Mouse (Mus musculus): ENCODE results near the gene Ganc. TPM values are rescaled to one million over a fixed set of nuclear protein-coding genes. Genes with fewer than 3 reads are reported as not detected.

Ganc gene
- total and polyA plus RNA-seq, 2 experiments from 2014 or later = 8.2 to 10.5 TPM

GRCm38 (mm10) chr2:120389376-120389775, 14.3 kb upstream of the Ganc start:
- WGBS = 90% methylated on average over 3 of the region's 3 CpGs
- ATAC-seq (no peak), DNase-seq (ENCODE audit: low spot score) (no peak)
- Histone ChIP-seq H3K4me2 (ENCODE audit: low read depth, low read length) (no peak overlapping the region), H3K9ac (replicated peaks; ENCODE audit: low read length) (no peak overlapping the region), H3K27ac (no peak overlapping the region), H3K36me3 (ENCODE audit: insufficient read depth, low read length) (peaks cover 29% of the 10 kb centered on the region), H3K9me3 (ENCODE audit: low read length) (no peaks in the 10 kb centered on the region), H3K4me1 (ENCODE audit: insufficient read depth, low read length) (no peaks in the 10 kb centered on the region), H3K4me3 (ENCODE audit: low read length) (no peak overlapping the region), H3K27me3 (ENCODE audit: insufficient read depth, low read length) (no peaks in the 10 kb centered on the region)
- TF ChIP-seq CTCF (IDR thresholded peaks at IDR 0.05; ENCODE audit: low read depth) = no peak

- ATAC-seq = no peak
- no peak overlapping the region for H3K9ac ChIP-seq (replicated peaks; ENCODE audit: low read length)
- TF ChIP-seq CTCF (IDR thresholded peaks at IDR 0.05; ENCODE audit: low read depth) = no peak
- no peak overlapping the region for H3K27ac ChIP-seq
- no peaks in the 10 kb centered on the region for H3K9me3 ChIP-seq (ENCODE audit: low read length)
- peaks cover 33% of the 10 kb centered on the region for H3K36me3 ChIP-seq (ENCODE audit: insufficient read depth, low read length)
- no peaks in the 10 kb centered on the region for H3K4me1 ChIP-seq (ENCODE audit: insufficient read depth, low read length)
- no peak overlapping the region for H3K4me2 ChIP-seq (ENCODE audit: low read depth, low read length)
- H3K4me3 ChIP-seq (ENCODE audit: low read length) = no peak overlapping the region
- WGBS = 95% methylated on average over 1 of the region's 1 CpGs
- no peaks in the 10 kb centered on the region for H3K27me3 ChIP-seq (ENCODE audit: insufficient read depth, low read length)
- DNase-seq (ENCODE audit: low spot score) = no peak
Measured at GRCm38 (mm10) chr2:120390934-120391333, 12.8 kb upstream of the Ganc start.

GRCm38 (mm10) chr2:120392406-120392805, 11.3 kb upstream of the Ganc start:
- TF ChIP-seq CTCF (IDR thresholded peaks at IDR 0.05; ENCODE audit: low read depth) = no peak
- H3K9ac ChIP-seq (replicated peaks; ENCODE audit: low read length) = no peak overlapping the region
- no peak overlapping the region for H3K27ac ChIP-seq
- H3K4me3 ChIP-seq (ENCODE audit: low read length) = no peak overlapping the region
- peaks cover 33% of the 10 kb centered on the region for H3K36me3 ChIP-seq (ENCODE audit: insufficient read depth, low read length)
- H3K27me3 ChIP-seq (ENCODE audit: insufficient read depth, low read length) = no peaks in the 10 kb centered on the region
- H3K9me3 ChIP-seq (ENCODE audit: low read length) = no peaks in the 10 kb centered on the region
- no peaks in the 10 kb centered on the region for H3K4me1 ChIP-seq (ENCODE audit: insufficient read depth, low read length)
- no peak for DNase-seq (ENCODE audit: low spot score)
- no peak for ATAC-seq
- H3K4me2 ChIP-seq (ENCODE audit: low read depth, low read length) = no peak overlapping the region

- peaks cover 11% of the 10 kb centered on the region; the same call in 1 of the 2 replicates for H3K36me3 ChIP-seq (ENCODE audit: insufficient read depth, low read length)
- TF ChIP-seq CTCF (IDR thresholded peaks at IDR 0.05; ENCODE audit: low read depth) = no peak
- H3K27me3 ChIP-seq (ENCODE audit: insufficient read depth, low read length) = no peaks in the 10 kb centered on the region
- peaks cover 6% of the 10 kb centered on the region; the same call in 1 of the 2 replicates for H3K4me1 ChIP-seq (ENCODE audit: insufficient read depth, low read length)
- WGBS = 94% methylated on average over 1 of the region's 1 CpGs
- no peak overlapping the region for H3K4me3 ChIP-seq (ENCODE audit: low read length)
- H3K9me3 ChIP-seq (ENCODE audit: low read length) = no peaks in the 10 kb centered on the region
- H3K9ac ChIP-seq (replicated peaks; ENCODE audit: low read length) = no peak overlapping the region
- H3K27ac ChIP-seq = no peak overlapping the region
- no peak for ATAC-seq
- DNase-seq (ENCODE audit: low spot score) = no peak
- no peak overlapping the region for H3K4me2 ChIP-seq (ENCODE audit: low read depth, low read length)
Measured at GRCm38 (mm10) chr2:120397951-120398350, 5.7 kb upstream of the Ganc start.

GRCm38 (mm10) chr2:120402813-120403212, 883 bp upstream of the Ganc start:
- Histone ChIP-seq H3K4me2 (ENCODE audit: low read depth, low read length) (peak overlapping the region; percentile 89), H3K27me3 (ENCODE audit: insufficient read depth, low read length) (no peaks in the 10 kb centered on the region), H3K9me3 (ENCODE audit: low read length) (no peaks in the 10 kb centered on the region), H3K4me3 (ENCODE audit: low read length) (peak overlapping the region; percentile 76), H3K36me3 (ENCODE audit: insufficient read depth, low read length) (no peaks in the 10 kb centered on the region), H3K9ac (replicated peaks; ENCODE audit: low read length) (no peak overlapping the region), H3K4me1 (ENCODE audit: insufficient read depth, low read length) (peaks cover 8% of the 10 kb centered on the region; the same call in 1 of the 2 replicates), H3K27ac (no peak overlapping the region)
- WGBS = 52% methylated on average over 3 of the region's 3 CpGs
- TF ChIP-seq CTCF (IDR thresholded peaks at IDR 0.05; ENCODE audit: low read depth) = no peak
- ATAC-seq (no peak), DNase-seq (ENCODE audit: low spot score) (no peak)

GRCm38 (mm10) chr2:120403986-120404822, 508 bp downstream of the Ganc start, which contains the start of gene Tmem87a:
Gene Tmem87a (minus strand): TSS chr2:120404113.
- 0 out of 2 replicates have a peak, but pooled peaks have one; percentile 20 for TF ChIP-seq CTCF (IDR thresholded peaks at IDR 0.05; ENCODE audit: low read depth)

More at GRCm38 (mm10) chr2:120403986-120404822, 508 bp downstream of the Ganc start, which contains the start of gene Tmem87a:
- H3K4me1 ChIP-seq (ENCODE audit: insufficient read depth, low read length) = peaks cover 8% of the 10 kb centered on the region; the same call in 1 of the 2 replicates
- peak within 1 kb of the TSS; percentile 95 for H3K27ac ChIP-seq
- no peaks in the 10 kb centered on the region for H3K9me3 ChIP-seq (ENCODE audit: low read length)
- H3K4me3 ChIP-seq (ENCODE audit: low read length) = peak within 1 kb of the TSS; percentile 76
- H3K4me2 ChIP-seq (ENCODE audit: low read depth, low read length) = peak within 1 kb of the TSS; percentile 89
- H3K27me3 ChIP-seq (ENCODE audit: insufficient read depth, low read length) = no peaks in the 10 kb centered on the region
- DNase-seq (ENCODE audit: low spot score) = peak; percentile 98
- H3K36me3 ChIP-seq (ENCODE audit: insufficient read depth, low read length) = no peaks in the 10 kb centered on the region
- H3K9ac ChIP-seq (replicated peaks; ENCODE audit: low read length) = peak within 1 kb of the TSS; percentile 67
- WGBS = 1% methylated on average over 34 of the region's 34 CpGs
- peak; percentile 100 for ATAC-seq
